Mouse (Mus musculus) cerebellum, adult 18-20 months (tissue): ENCODE measurements at regions not wholly inside any gene's neighbourhood (a gene's known extent, or its start where the extent isn't known, plus 50 kb on each side); places are given as distances from the start of the nearest gene placed in this dataset.

Source experiments
- DNase-seq, 2 experiments: peaks; one replicate each; pipeline ENCODE4 v3.0.0; 2021

GRCm38 (mm10) chr12:79907583-79907982 is 205.2 kb downstream of the Zfp36l1 start:
- DNase-seq: no peak

GRCm38 (mm10) chr12:79906738-79907365 is 206.0 kb downstream of the Zfp36l1 start:
- DNase-seq: no peak

- no peak for DNase-seq
Measured at GRCm38 (mm10) chr12:79905828-79906737, 206.7 kb downstream of the Zfp36l1 start.

- no peak for DNase-seq
Measured at GRCm38 (mm10) chr12:79904913-79905549, 207.8 kb downstream of the Zfp36l1 start.

GRCm38 (mm10) chr12:79902761-79903160 is 210.1 kb downstream of the Zfp36l1 start:
- DNase-seq: no peak

GRCm38 (mm10) chr12:79902163-79902562 is 210.7 kb downstream of the Zfp36l1 start:
- no peak for DNase-seq

GRCm38 (mm10) chr12:79898198-79898930 is 214.4 kb downstream of the Zfp36l1 start:
- no peak for DNase-seq

GRCm38 (mm10) chr12:79895975-79896374 is 216.8 kb downstream of the Zfp36l1 start:
- no peak for DNase-seq

- no peak for DNase-seq
Measured at GRCm38 (mm10) chr12:79895324-79895723, 217.5 kb downstream of the Zfp36l1 start.

- no peak for DNase-seq
Measured at GRCm38 (mm10) chr12:79892871-79893270, 219.9 kb downstream of the Zfp36l1 start.

GRCm38 (mm10) chr12:79891942-79892341 is 220.9 kb downstream of the Zfp36l1 start:
- DNase-seq: no peak

GRCm38 (mm10) chr12:79890887-79891286 is 221.9 kb downstream of the Zfp36l1 start:
- no peak for DNase-seq

GRCm38 (mm10) chr12:79890291-79890690 is 222.5 kb downstream of the Zfp36l1 start:
- DNase-seq: no peak

GRCm38 (mm10) chr12:79888812-79889211 is 224.0 kb downstream of the Zfp36l1 start:
- no peak for DNase-seq

GRCm38 (mm10) chr12:79888086-79888485 is 224.7 kb downstream of the Zfp36l1 start:
- no peak for DNase-seq

- no peak for DNase-seq
Measured at GRCm38 (mm10) chr12:79887225-79887886, 225.5 kb downstream of the Zfp36l1 start.

GRCm38 (mm10) chr12:79886494-79886893 is 226.3 kb downstream of the Zfp36l1 start:
- DNase-seq: no peak

- no peak for DNase-seq
Measured at GRCm38 (mm10) chr12:79885286-79885685, 227.5 kb downstream of the Zfp36l1 start.

GRCm38 (mm10) chr12:79883651-79884050 is 229.2 kb downstream of the Zfp36l1 start:
- DNase-seq: no peak

- DNase-seq: no peak
Measured at GRCm38 (mm10) chr12:79880751-79881261, 232.0 kb downstream of the Zfp36l1 start.

GRCm38 (mm10) chr12:79880346-79880745 is 232.5 kb downstream of the Zfp36l1 start:
- no peak for DNase-seq

- no peak for DNase-seq
Measured at GRCm38 (mm10) chr12:79879918-79880273, 232.9 kb downstream of the Zfp36l1 start.
